10 mouse cellular contexts compared by ENCODE assay signal in genomic region chr3:79903803-79904202, GRCm38 (mm10). TPM values are rescaled to one million over a fixed set of nuclear protein-coding genes. Genes with fewer than 3 reads are reported as not detected.
DNase-seq lines count a peak whose midpoint lies in the region; ATAC-seq and TF ChIP-seq lines count a peak whose summit lies in the region.
"Had no signal": no experiment of that assay in that cellular context is flagged by ENCODE, and none has a peak within 500 bp of the region (broad histone marks: within the 10 kb centered on the region; RNA-seq: fewer than 3 reads in every experiment).

No protein-coding gene starts in this region.

- peak; percentile 73; the same call in 1 of the 2 replicates for ATAC-seq in forebrain, embryonic 14.5 days
- ATAC-seq in forebrain, embryonic 11.5 days (replicated peaks; ENCODE audit: low FRiP score): no peak
- no peak for ATAC-seq in lung, embryonic 15.5 days (ENCODE audit: borderline replicate concordance, extremely low read depth, low FRiP score, low TSS enrichment)
- ATAC-seq in intestine, postnatal 0 days: no peak

- no peaks in the 10 kb centered on the region for H3K36me3 ChIP-seq in forebrain, embryonic 14.5 days (ENCODE audit: control insufficient read depth, insufficient read depth, low read length)
- H3K36me3 ChIP-seq in forebrain, embryonic 11.5 days (ENCODE audit: control insufficient read depth, insufficient read depth, low read length): no peaks in the 10 kb centered on the region
- no peaks in the 10 kb centered on the region for H3K36me3 ChIP-seq in lung, embryonic 15.5 days
- H3K36me3 ChIP-seq in heart, embryonic 10.5 days: peaks cover 4% of the 10 kb centered on the region; the same call in 1 of the 2 replicates
- H3K36me3 ChIP-seq in intestine, postnatal 0 days (ENCODE audit: control insufficient read depth, insufficient read depth): no peaks in the 10 kb centered on the region

- H3K27ac ChIP-seq in forebrain, embryonic 14.5 days (ENCODE audit: low read depth, low read length): peak overlapping the region; percentile 39; the same call in 1 of the 2 replicates
- no peak overlapping the region for H3K27ac ChIP-seq in forebrain, embryonic 11.5 days (ENCODE audit: low read depth, low read length)
- peak overlapping the region; percentile 17; the same call in 1 of the 2 replicates for H3K27ac ChIP-seq in lung, embryonic 15.5 days
- H3K27ac ChIP-seq in heart, embryonic 10.5 days: 0 out of 2 replicates have a peak overlapping the region, but pooled peaks have one; percentile 10
- no peak overlapping the region for H3K27ac ChIP-seq in intestine, postnatal 0 days (ENCODE audit: low read depth, low read length)
- H3K27ac ChIP-seq: liver, embryonic 14.5 days had no signal

- H3K27me3 ChIP-seq in forebrain, embryonic 14.5 days (replicated peaks; ENCODE audit: control insufficient read depth, insufficient read depth, low read length): no peaks in the 10 kb centered on the region
- no peaks in the 10 kb centered on the region for H3K27me3 ChIP-seq in forebrain, embryonic 11.5 days (ENCODE audit: control insufficient read depth, insufficient read depth, low read length)
- no peaks in the 10 kb centered on the region for H3K27me3 ChIP-seq in lung, embryonic 15.5 days
- H3K27me3 ChIP-seq in heart, embryonic 10.5 days (ENCODE audit: insufficient read depth, poor library complexity, severe bottlenecking): no peaks in the 10 kb centered on the region
- H3K27me3 ChIP-seq in intestine, postnatal 0 days (replicated peaks; ENCODE audit: control insufficient read depth, insufficient read depth, low read length): no peaks in the 10 kb centered on the region

- TF ChIP-seq CTCF in intestine, postnatal 0 days (IDR thresholded peaks at IDR 0.05; ENCODE audit: low read depth): no peak

- H3K9ac ChIP-seq in forebrain, embryonic 14.5 days (ENCODE audit: low read length): no peak overlapping the region
- no peak overlapping the region for H3K9ac ChIP-seq in forebrain, embryonic 11.5 days (ENCODE audit: low read length)
- no peak overlapping the region for H3K9ac ChIP-seq in lung, embryonic 15.5 days
- H3K9ac ChIP-seq in intestine, postnatal 0 days (ENCODE audit: low read depth, low read length): no peak overlapping the region
- H3K9ac ChIP-seq: liver, embryonic 14.5 days had no signal

- H3K4me2 ChIP-seq in forebrain, embryonic 14.5 days (ENCODE audit: low read length): no peak overlapping the region
- H3K4me2 ChIP-seq in forebrain, embryonic 11.5 days (ENCODE audit: low read depth, low read length, severe bottlenecking): no peak overlapping the region
- no peak overlapping the region for H3K4me2 ChIP-seq in lung, embryonic 15.5 days
- no peak overlapping the region for H3K4me2 ChIP-seq in intestine, postnatal 0 days (replicated peaks; ENCODE audit: low read depth)

- H3K9me3 ChIP-seq in forebrain, embryonic 14.5 days (replicated peaks; ENCODE audit: control insufficient read depth, low read length): no peaks in the 10 kb centered on the region
- no peaks in the 10 kb centered on the region for H3K9me3 ChIP-seq in forebrain, embryonic 11.5 days (ENCODE audit: control insufficient read depth, low read length)
- H3K9me3 ChIP-seq in lung, embryonic 15.5 days: no peaks in the 10 kb centered on the region
- no peaks in the 10 kb centered on the region for H3K9me3 ChIP-seq in heart, embryonic 10.5 days
- H3K9me3 ChIP-seq in intestine, postnatal 0 days (ENCODE audit: control insufficient read depth): no peaks in the 10 kb centered on the region

- no peak overlapping the region for H3K4me3 ChIP-seq in forebrain, embryonic 14.5 days (ENCODE audit: low read depth, low read length)
- no peak overlapping the region for H3K4me3 ChIP-seq in forebrain, embryonic 11.5 days (ENCODE audit: low read depth, low read length)
- H3K4me3 ChIP-seq in lung, embryonic 15.5 days: no peak overlapping the region
- no peak overlapping the region for H3K4me3 ChIP-seq in heart, embryonic 10.5 days
- no peak overlapping the region for H3K4me3 ChIP-seq in intestine, postnatal 0 days (ENCODE audit: low read depth, low read length)

- WGBS in forebrain, embryonic 14.5 days: 21% methylated on average over 6 of the region's 6 CpGs
- WGBS in forebrain, embryonic 11.5 days: 56% methylated on average over 6 of the region's 6 CpGs
- WGBS in lung, embryonic 15.5 days: 27% methylated on average over 6 of the region's 6 CpGs
- 57% methylated on average over 6 of the region's 6 CpGs for WGBS in heart, embryonic 10.5 days
- WGBS in intestine, postnatal 0 days: 61% methylated on average over 6 of the region's 6 CpGs

- peak; percentile 70 for DNase-seq in forebrain, embryonic 14.5 days (ENCODE audit: low spot score)
- DNase-seq in forebrain, embryonic 11.5 days (ENCODE audit: low spot score): no peak
- no peak for DNase-seq in lung, postnatal 25 days (ENCODE audit: low spot score)
- no peak for DNase-seq in heart, embryonic 10.5 days (ENCODE audit: low spot score)
- DNase-seq in kidney, postnatal 36 days: peak; percentile 26 to 39
- no peak for DNase-seq in MN1 (ENCODE audit: low spot score)
- DNase-seq: cerebellum, postnatal 10 days had no signal

- peaks cover 8% of the 10 kb centered on the region for H3K4me1 ChIP-seq in forebrain, embryonic 14.5 days (ENCODE audit: control insufficient read depth, insufficient read depth, low read length)
- no peaks in the 10 kb centered on the region for H3K4me1 ChIP-seq in forebrain, embryonic 11.5 days (replicated peaks; ENCODE audit: control insufficient read depth, insufficient read depth, low read length)
- H3K4me1 ChIP-seq in lung, embryonic 15.5 days: peaks cover 34% of the 10 kb centered on the region
- H3K4me1 ChIP-seq in heart, embryonic 10.5 days: peaks cover 25% of the 10 kb centered on the region
- H3K4me1 ChIP-seq in intestine, postnatal 0 days (replicated peaks; ENCODE audit: control insufficient read depth, insufficient read depth, low read length): no peaks in the 10 kb centered on the region

RNA-seq across cellular contexts. Expression of gene Fam198b, which starts 19.5 kb away (rescaled TPM):
- polyA plus RNA-seq in forebrain, embryonic 14.5 days (2014; fragmentation: Nextera tagmentation; extraction: Ambion mirVana): 1.2 and 1.3 TPM in 2 replicates
- polyA plus RNA-seq in forebrain, embryonic 11.5 days (2014; fragmentation: Nextera tagmentation; extraction: Ambion mirVana): 1.1 and 1.7 TPM in 2 replicates
- polyA plus RNA-seq in lung, embryonic 15.5 days (2015; fragmentation: Nextera tagmentation; extraction: Ambion mirVana): 23.6 and 27.1 TPM in 2 replicates
- 30.6 and 44.7 TPM in 2 replicates for polyA plus RNA-seq in heart, embryonic 10.5 days (2016; fragmentation: Nextera tagmentation; extraction: Ambion mirVana)
- polyA plus RNA-seq in intestine, postnatal 0 days (2015; fragmentation: Nextera tagmentation; extraction: Ambion mirVana): 17.2 and 23.4 TPM in 2 replicates

RNA-seq across cellular contexts. Expression of gene Tmem144, which starts 51.2 kb away (rescaled TPM):
- polyA plus RNA-seq in forebrain, embryonic 14.5 days (2014; fragmentation: Nextera tagmentation; extraction: Ambion mirVana): 2.5 and 2.8 TPM in 2 replicates
- polyA plus RNA-seq in forebrain, embryonic 11.5 days (2014; fragmentation: Nextera tagmentation; extraction: Ambion mirVana): 3.5 and 4.2 TPM in 2 replicates
- polyA plus RNA-seq in lung, embryonic 15.5 days (2015; fragmentation: Nextera tagmentation; extraction: Ambion mirVana): 4.9 and 5.2 TPM in 2 replicates
- 7.9 and 11.4 TPM in 2 replicates for polyA plus RNA-seq in heart, embryonic 10.5 days (2016; fragmentation: Nextera tagmentation; extraction: Ambion mirVana)
- 59.3 and 73.8 TPM in 2 replicates for polyA plus RNA-seq in intestine, postnatal 0 days (2015; fragmentation: Nextera tagmentation; extraction: Ambion mirVana)

Comparison
In these comparisons a context has a peak if more than half of its experiments do, and no peak if none do; other contexts are left out.
1. DNase-seq: peak in forebrain, embryonic 14.5 days (single experiment) and kidney, postnatal 36 days (2 of 2); none in forebrain, embryonic 11.5 days (single experiment), lung, postnatal 25 days (single experiment), heart, embryonic 10.5 days (single experiment) and MN1 (single experiment).
2. H3K27ac ChIP-seq: peak in forebrain, embryonic 14.5 days (single experiment), lung, embryonic 15.5 days (single experiment) and heart, embryonic 10.5 days (single experiment); none in forebrain, embryonic 11.5 days (single experiment) and intestine, postnatal 0 days (single experiment).